8 mouse cellular contexts compared by ENCODE assay signal in the genomic region with DNA sequence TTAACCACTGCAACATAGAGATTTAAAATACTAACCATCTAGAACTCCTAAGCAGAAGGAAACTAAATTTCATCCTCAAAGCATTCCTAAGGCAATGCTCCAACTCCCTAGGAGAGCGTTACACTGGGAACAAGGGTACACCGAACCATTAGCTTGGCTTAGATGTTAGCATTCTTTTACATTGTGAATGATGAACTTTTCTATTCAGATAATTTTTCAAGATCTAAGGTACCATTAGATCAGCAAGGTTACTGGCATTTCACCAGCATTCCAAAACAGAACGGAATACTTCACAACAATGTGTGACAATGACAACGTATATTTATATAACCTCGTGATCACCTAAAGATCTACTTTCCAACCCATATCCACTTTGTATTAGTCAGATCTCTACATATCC. TPM values are rescaled to one million over a fixed set of nuclear protein-coding genes. Genes with fewer than 3 reads are reported as not detected.
DNase-seq lines count a peak whose midpoint lies in the region; ATAC-seq and TF ChIP-seq lines count a peak whose summit lies in the region.

No protein-coding gene starts in this region.

- H3K9me3 ChIP-seq in lung, embryonic 15.5 days = no peaks in the 10 kb centered on the region
- H3K9me3 ChIP-seq in embryonic facial prominence, embryonic 13.5 days = no peaks in the 10 kb centered on the region
- no peaks in the 10 kb centered on the region for H3K9me3 ChIP-seq in intestine, postnatal 0 days (ENCODE audit: control insufficient read depth)
- H3K9me3 ChIP-seq in neural tube, embryonic 15.5 days (replicated peaks) = no peaks in the 10 kb centered on the region

- no peak overlapping the region for H3K9ac ChIP-seq in lung, embryonic 15.5 days
- peak overlapping the region; percentile 97 for H3K9ac ChIP-seq in embryonic facial prominence, embryonic 13.5 days
- H3K9ac ChIP-seq in intestine, postnatal 0 days (ENCODE audit: low read depth, low read length) = peak overlapping the region; percentile 96
- H3K9ac ChIP-seq in neural tube, embryonic 15.5 days (replicated peaks) = peak overlapping the region; percentile 95

- no peak for DNase-seq in lung, adult 18-20 months
- DNase-seq in left cerebral cortex, postnatal 25 days (ENCODE audit: low spot score in 2 of 2) = no peak
- DNase-seq in ovary, postnatal 36 days (ENCODE audit: low spot score) = no peak

- WGBS in lung, embryonic 15.5 days = 4% methylated on average over 5 of the region's 5 CpGs
- 8% methylated on average over 5 of the region's 5 CpGs for WGBS in embryonic facial prominence, embryonic 13.5 days
- 3% methylated on average over 5 of the region's 5 CpGs for WGBS in intestine, postnatal 0 days
- 3% methylated on average over 5 of the region's 5 CpGs for WGBS in neural tube, embryonic 15.5 days

- peak overlapping the region; percentile 56 for H3K4me2 ChIP-seq in lung, embryonic 15.5 days
- H3K4me2 ChIP-seq in embryonic facial prominence, embryonic 13.5 days = peak overlapping the region; percentile 70
- H3K4me2 ChIP-seq in intestine, postnatal 0 days (replicated peaks; ENCODE audit: low read depth) = peak overlapping the region; percentile 68
- H3K4me2 ChIP-seq in neural tube, embryonic 15.5 days = peak overlapping the region; percentile 67

- H3K36me3 ChIP-seq in lung, embryonic 15.5 days = no peaks in the 10 kb centered on the region
- H3K36me3 ChIP-seq in embryonic facial prominence, embryonic 13.5 days = no peaks in the 10 kb centered on the region
- no peaks in the 10 kb centered on the region; the same call in 1 of the 2 replicates for H3K36me3 ChIP-seq in intestine, postnatal 0 days (ENCODE audit: control insufficient read depth, insufficient read depth)
- no peaks in the 10 kb centered on the region for H3K36me3 ChIP-seq in neural tube, embryonic 15.5 days

- H3K4me1 ChIP-seq in lung, embryonic 15.5 days = peaks cover 23% of the 10 kb centered on the region
- peaks cover 16% of the 10 kb centered on the region; the same call in 1 of the 2 replicates for H3K4me1 ChIP-seq in embryonic facial prominence, embryonic 13.5 days
- peaks cover 13% of the 10 kb centered on the region for H3K4me1 ChIP-seq in intestine, postnatal 0 days (replicated peaks; ENCODE audit: control insufficient read depth, insufficient read depth, low read length)
- peaks cover 19% of the 10 kb centered on the region for H3K4me1 ChIP-seq in neural tube, embryonic 15.5 days

- peak overlapping the region; percentile 98 for H3K4me3 ChIP-seq in lung, embryonic 15.5 days
- H3K4me3 ChIP-seq in embryonic facial prominence, embryonic 13.5 days = peak overlapping the region; percentile 95
- peak overlapping the region; percentile 99 for H3K4me3 ChIP-seq in intestine, postnatal 0 days (ENCODE audit: low read depth, low read length)
- H3K4me3 ChIP-seq in neural tube, embryonic 15.5 days (replicated peaks) = peak overlapping the region; percentile 74

- TF ChIP-seq CTCF in intestine, postnatal 0 days (IDR thresholded peaks at IDR 0.05; ENCODE audit: low read depth) = no peak

- H3K27me3 ChIP-seq in lung, embryonic 15.5 days = no peaks in the 10 kb centered on the region
- H3K27me3 ChIP-seq in embryonic facial prominence, embryonic 13.5 days = no peaks in the 10 kb centered on the region
- no peaks in the 10 kb centered on the region for H3K27me3 ChIP-seq in intestine, postnatal 0 days (replicated peaks; ENCODE audit: control insufficient read depth, insufficient read depth, low read length)
- H3K27me3 ChIP-seq in neural tube, embryonic 15.5 days (replicated peaks) = no peaks in the 10 kb centered on the region

- no peak overlapping the region for H3K27ac ChIP-seq in lung, embryonic 15.5 days
- peak overlapping the region; percentile 99; the same call in 1 of the 2 replicates for H3K27ac ChIP-seq in embryonic facial prominence, embryonic 13.5 days
- no peak overlapping the region for H3K27ac ChIP-seq in intestine, postnatal 0 days (ENCODE audit: low read depth, low read length)
- H3K27ac ChIP-seq in neural tube, embryonic 15.5 days (replicated peaks) = no peak overlapping the region; the same call in 1 of the 2 replicates

- intact Hi-C loops in left cerebral cortex, postnatal 25 days (cut with DNase I) = loop anchor here (2.0 kb wide), 2 partner anchors 35 to 107 kb away; no protein-coding TSS in a partner anchor

- no peak for ATAC-seq in lung, embryonic 15.5 days (ENCODE audit: borderline replicate concordance, extremely low read depth, low FRiP score, low TSS enrichment)
- no peak for ATAC-seq in embryonic facial prominence, embryonic 13.5 days (ENCODE audit: insufficient number of reproducible peaks, insufficient read depth, low FRiP score, low TSS enrichment, low read depth)
- no peak for ATAC-seq in intestine, postnatal 0 days
- ATAC-seq in neural tube, embryonic 15.5 days (ENCODE audit: low FRiP score) = no peak
- no peak for ATAC-seq in frontal cortex, adult (ENCODE audit: low TSS enrichment)

RNA-seq across cellular contexts. Expression of a gene that starts 6.1 kb away (rescaled TPM):
- polyA plus RNA-seq in lung, embryonic 15.5 days (2015; fragmentation: Nextera tagmentation; extraction: Ambion mirVana) = 4.5 and 4.9 TPM in 2 replicates
- polyA plus RNA-seq in embryonic facial prominence, embryonic 13.5 days (2015; fragmentation: Nextera tagmentation; extraction: Ambion mirVana) = 5.9 and 6.9 TPM in 2 replicates
- polyA plus RNA-seq in intestine, postnatal 0 days (2015; fragmentation: Nextera tagmentation; extraction: Ambion mirVana) = 3.7 and 4.3 TPM in 2 replicates
- polyA plus RNA-seq in neural tube, embryonic 15.5 days (2015; fragmentation: Nextera tagmentation; extraction: Ambion mirVana) = 4.4 and 4.9 TPM in 2 replicates
- total RNA-seq in left cerebral cortex, postnatal 25 days (2021) = 10 to 100 TPM; 16.3 to 16.4 TPM
